Mouse (Mus musculus) hindbrain, embryonic 12.5 days (tissue): ENCODE data around the gene BC034090. TPM values are rescaled to one million over a fixed set of nuclear protein-coding genes. Genes with fewer than 3 reads are reported as not detected.

Experiments used
- ATAC-seq: fragments of 200-750 bp; cut with Nextera tagmentation; 2 replicates; pipeline ENCODE4 v1.8.0; 2017; ENCODE audit warnings: moderate TSS enrichment; ENCODE audit not compliant: low FRiP score
- H3K27ac ChIP-seq: fragments of 300-500 bp; sonication (generic); 2 replicates; pipeline ENCODE4 v1.5.1; 2016; ENCODE audit warnings: mild to moderate bottlenecking
- H3K27me3 ChIP-seq: fragments of 300-500 bp; sonication (generic); 2 replicates; pipeline ENCODE4 v1.6.1; 2016; ENCODE audit warnings: mild to moderate bottlenecking
- H3K36me3 ChIP-seq: fragments of 300-500 bp; sonication (generic); 2 replicates; pipeline ENCODE4 v1.6.1; 2016; ENCODE audit warnings: mild to moderate bottlenecking
- H3K4me1 ChIP-seq: fragments of 300-500 bp; sonication (generic); 2 replicates; pipeline ENCODE4 v1.6.1; 2016
- H3K4me2 ChIP-seq: fragments of 300-500 bp; sonication (generic); replicated peaks from 2 replicates; pipeline ENCODE4 v1.6.1; 2016; ENCODE audit warnings: mild to moderate bottlenecking
- H3K4me3 ChIP-seq: fragments of 300-500 bp; sonication (generic); 2 replicates; pipeline ENCODE4 v1.5.1; 2016; ENCODE audit warnings: mild to moderate bottlenecking
- H3K9ac ChIP-seq: fragments of 300-500 bp; sonication (generic); 2 replicates; pipeline ENCODE4 v1.6.1; 2016; ENCODE audit warnings: mild to moderate bottlenecking, moderate library complexity
- H3K9me3 ChIP-seq: fragments of 300-500 bp; sonication (generic); replicated peaks from 2 replicates; pipeline ENCODE4 v1.6.1; 2016; ENCODE audit warnings: mild to moderate bottlenecking
- WGBS: fragments of 180-500 bp; shearing (Covaris S2); methylation state at CpG from one replicate; pipeline ENCODE4 v1.1.7; 2016; 5-methylcytosine and 5-hydroxymethylcytosine counted together
- polyA plus RNA-seq: library from polyadenylated mRNA; unstranded; fragments of >200 nt; fragmentation: Nextera tagmentation; extraction: Ambion mirVana; gene quantifications from 2 replicates; pipeline ENCODE4 v1.2.1, GENCODE M21; 2016

Gene BC034090
- polyA plus RNA-seq, 1 experiment from 2014 or later: 5.0 TPM

DNA sequence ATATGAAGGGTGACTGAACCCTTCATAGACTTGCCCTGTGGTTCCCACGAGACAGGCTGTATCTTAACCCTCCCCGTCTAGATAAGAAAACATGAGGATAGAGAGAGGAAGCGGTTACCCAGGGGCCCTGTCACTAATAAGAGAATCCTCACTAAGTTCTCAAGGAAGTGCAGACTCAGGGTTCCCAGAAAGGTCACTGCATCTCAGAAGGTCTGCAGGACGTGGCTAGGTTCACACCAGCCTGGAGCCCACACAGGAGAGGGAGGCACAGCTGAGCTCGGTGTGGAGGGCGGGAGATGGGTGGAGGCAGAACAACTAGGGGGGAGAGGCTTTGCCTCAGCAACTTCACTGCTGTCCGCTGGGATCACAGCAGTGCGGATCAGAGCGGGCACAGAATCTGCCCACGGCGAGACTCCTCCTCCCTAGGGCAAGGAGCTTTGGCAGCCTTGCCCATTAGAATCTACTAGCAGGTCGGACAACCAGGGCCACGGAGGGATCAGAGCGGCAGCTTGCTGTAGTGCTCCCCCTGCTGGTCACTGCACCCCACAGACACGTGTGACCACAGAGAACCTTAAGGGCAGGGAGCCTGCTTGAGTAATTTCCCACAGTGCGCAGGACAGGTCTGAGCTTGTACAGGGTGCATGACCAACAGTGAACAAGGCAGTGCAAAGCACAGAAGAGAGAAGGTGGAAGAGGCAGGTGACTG is 20.2 kb downstream of the BC034090 start:
- peak overlapping the region; percentile 24; the same call in 1 of the 2 replicates for H3K4me2 ChIP-seq
- H3K9ac ChIP-seq: no peak overlapping the region; the same call in 1 of the 2 replicates
- peaks cover 53% of the 10 kb centered on the region for H3K4me1 ChIP-seq
- 32% methylated on average over 16 of the region's 16 CpGs for WGBS
- ATAC-seq: peak; percentile 74
- peak overlapping the region; percentile 57; the same call in 1 of the 2 replicates for H3K27ac ChIP-seq
- peaks cover 4% of the 10 kb centered on the region; the same call in 1 of the 2 replicates for H3K27me3 ChIP-seq
- 0 out of 2 replicates have a peak, but pooled peaks cover 5% of the 10 kb centered on the region for H3K36me3 ChIP-seq
- H3K4me3 ChIP-seq: no peak overlapping the region
- no peaks in the 10 kb centered on the region for H3K9me3 ChIP-seq

DNA sequence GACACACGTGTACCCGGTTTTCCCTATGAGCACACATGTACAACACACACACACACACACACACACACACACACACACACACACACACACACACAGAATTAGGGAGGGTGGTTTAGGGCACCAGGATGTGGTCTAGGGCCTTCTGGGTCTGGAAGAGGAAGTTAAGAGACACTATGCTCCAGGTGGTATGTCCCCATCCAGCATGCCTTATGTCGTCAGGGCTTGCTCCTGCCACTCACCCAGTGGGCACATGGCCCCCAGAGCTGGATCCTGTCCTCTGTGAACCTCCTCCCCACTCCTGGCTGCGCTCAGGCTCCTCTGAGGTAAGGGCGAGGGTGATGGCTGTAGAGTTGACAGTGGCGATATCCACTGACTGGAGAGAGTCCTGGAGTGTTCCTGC is 21.2 kb downstream of the BC034090 start:
- WGBS: 83% methylated on average over 6 of the region's 6 CpGs
- ATAC-seq: no peak
- H3K4me2 ChIP-seq: no peak overlapping the region
- peaks cover 4% of the 10 kb centered on the region; the same call in 1 of the 2 replicates for H3K27me3 ChIP-seq
- peaks cover 44% of the 10 kb centered on the region for H3K4me1 ChIP-seq
- 0 out of 2 replicates have a peak, but pooled peaks cover 5% of the 10 kb centered on the region for H3K36me3 ChIP-seq
- no peak overlapping the region for H3K9ac ChIP-seq
- no peaks in the 10 kb centered on the region for H3K9me3 ChIP-seq
- H3K4me3 ChIP-seq: no peak overlapping the region
- no peak overlapping the region for H3K27ac ChIP-seq

DNA sequence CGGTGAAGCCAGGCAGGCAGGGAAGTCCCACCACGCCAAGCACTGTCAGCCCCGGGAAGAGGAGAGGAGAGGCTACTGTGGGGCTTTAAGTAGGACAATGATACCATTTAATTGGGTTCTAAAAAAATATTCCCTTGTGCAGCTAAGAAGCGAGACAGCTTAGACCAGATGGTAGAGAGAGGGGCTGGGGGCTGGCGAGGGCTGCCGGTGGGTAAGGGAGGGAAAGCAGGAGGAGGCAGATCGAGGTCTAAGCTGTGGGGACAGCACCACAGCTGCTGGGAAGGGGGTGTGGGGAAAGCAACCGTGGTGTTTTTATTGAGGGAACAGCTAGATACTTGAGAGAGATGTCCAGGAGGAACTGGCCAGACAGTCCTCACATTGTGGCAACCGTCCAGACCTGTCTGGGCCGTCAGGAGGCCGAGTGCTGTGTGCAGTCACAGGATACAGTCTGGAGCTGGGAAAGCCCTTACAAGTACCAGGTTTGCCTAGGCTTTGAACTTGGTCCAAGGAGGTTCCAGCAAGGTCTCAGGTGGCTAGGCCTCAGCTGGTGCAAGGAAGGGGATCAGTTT is 22.1 kb downstream of the BC034090 start:
- peak overlapping the region; percentile 58 for H3K27ac ChIP-seq
- no peaks in the 10 kb centered on the region for H3K9me3 ChIP-seq
- H3K36me3 ChIP-seq: 0 out of 2 replicates have a peak, but pooled peaks cover 5% of the 10 kb centered on the region
- H3K27me3 ChIP-seq: peaks cover 4% of the 10 kb centered on the region; the same call in 1 of the 2 replicates
- H3K4me2 ChIP-seq: no peak overlapping the region
- ATAC-seq: no peak
- WGBS: 53% methylated on average over 11 of the region's 11 CpGs
- no peak overlapping the region for H3K4me3 ChIP-seq
- no peak overlapping the region for H3K9ac ChIP-seq
- peaks cover 40% of the 10 kb centered on the region for H3K4me1 ChIP-seq

DNA sequence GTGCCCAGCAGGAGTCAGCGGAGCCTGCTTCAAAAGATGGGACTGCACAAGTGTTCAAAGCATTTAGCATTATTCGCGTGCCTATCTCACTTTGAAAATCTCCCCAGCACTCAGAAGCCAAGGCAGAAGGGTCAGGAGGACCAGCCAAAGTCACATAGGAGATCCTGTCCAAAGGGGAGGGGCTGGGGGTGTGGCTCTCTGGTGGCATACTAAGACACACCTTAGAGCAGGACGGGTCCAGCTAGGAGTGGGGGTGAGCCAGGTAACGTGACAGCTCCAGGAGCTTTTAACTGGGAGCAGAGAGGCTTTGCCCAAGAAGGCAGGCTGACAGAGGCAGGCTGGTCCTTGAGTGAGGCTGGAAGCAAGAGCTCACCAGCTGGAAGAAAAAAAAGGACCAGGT is 25.3 kb downstream of the BC034090 start:
- Histone ChIP-seq H3K4me2 (no peak overlapping the region), H3K4me1 (peaks cover 58% of the 10 kb centered on the region), H3K4me3 (no peak overlapping the region), H3K9ac (no peak overlapping the region), H3K27me3 (peaks cover 9% of the 10 kb centered on the region; the same call in 1 of the 2 replicates), H3K36me3 (no peaks in the 10 kb centered on the region), H3K27ac (no peak overlapping the region), H3K9me3 (no peaks in the 10 kb centered on the region)
- ATAC-seq: no peak
- WGBS: 73% methylated on average over 5 of the region's 5 CpGs

GRCm38 (mm10) chr1:155217865-155218541 is 26.2 kb downstream of the BC034090 start:
- Histone ChIP-seq H3K4me2 (no peak overlapping the region), H3K36me3 (no peaks in the 10 kb centered on the region), H3K4me3 (no peak overlapping the region), H3K27ac (no peak overlapping the region), H3K27me3 (peaks cover 9% of the 10 kb centered on the region; the same call in 1 of the 2 replicates), H3K4me1 (peaks cover 66% of the 10 kb centered on the region), H3K9me3 (no peaks in the 10 kb centered on the region), H3K9ac (no peak overlapping the region)
- 55% methylated on average over 9 of the region's 9 CpGs for WGBS
- no peak for ATAC-seq

GRCm38 (mm10) chr1:155216844-155217243 is 27.4 kb downstream of the BC034090 start:
- Histone ChIP-seq H3K27me3 (peaks cover 9% of the 10 kb centered on the region; the same call in 1 of the 2 replicates), H3K9me3 (no peaks in the 10 kb centered on the region), H3K27ac (0 out of 2 replicates have a peak overlapping the region, but pooled peaks have one; percentile 7), H3K4me3 (no peak overlapping the region), H3K36me3 (no peaks in the 10 kb centered on the region), H3K9ac (peak overlapping the region; percentile 32; the same call in 1 of the 2 replicates), H3K4me2 (no peak overlapping the region), H3K4me1 (peaks cover 70% of the 10 kb centered on the region)
- no peak for ATAC-seq
- WGBS: 56% methylated on average over 6 of the region's 6 CpGs

- no peaks in the 10 kb centered on the region for H3K36me3 ChIP-seq
- 76% methylated on average over 11 of the region's 11 CpGs for WGBS
- peaks cover 9% of the 10 kb centered on the region; the same call in 1 of the 2 replicates for H3K27me3 ChIP-seq
- no peak overlapping the region for H3K4me2 ChIP-seq
- H3K4me3 ChIP-seq: no peak overlapping the region
- ATAC-seq: no peak
- peak overlapping the region; percentile 32; the same call in 1 of the 2 replicates for H3K9ac ChIP-seq
- peaks cover 70% of the 10 kb centered on the region for H3K4me1 ChIP-seq
- H3K27ac ChIP-seq: 0 out of 2 replicates have a peak overlapping the region, but pooled peaks have one; percentile 7
- no peaks in the 10 kb centered on the region for H3K9me3 ChIP-seq
These were observed 27.9 kb downstream of the BC034090 start for GRCm38 (mm10) chr1:155216313-155216712.

DNA sequence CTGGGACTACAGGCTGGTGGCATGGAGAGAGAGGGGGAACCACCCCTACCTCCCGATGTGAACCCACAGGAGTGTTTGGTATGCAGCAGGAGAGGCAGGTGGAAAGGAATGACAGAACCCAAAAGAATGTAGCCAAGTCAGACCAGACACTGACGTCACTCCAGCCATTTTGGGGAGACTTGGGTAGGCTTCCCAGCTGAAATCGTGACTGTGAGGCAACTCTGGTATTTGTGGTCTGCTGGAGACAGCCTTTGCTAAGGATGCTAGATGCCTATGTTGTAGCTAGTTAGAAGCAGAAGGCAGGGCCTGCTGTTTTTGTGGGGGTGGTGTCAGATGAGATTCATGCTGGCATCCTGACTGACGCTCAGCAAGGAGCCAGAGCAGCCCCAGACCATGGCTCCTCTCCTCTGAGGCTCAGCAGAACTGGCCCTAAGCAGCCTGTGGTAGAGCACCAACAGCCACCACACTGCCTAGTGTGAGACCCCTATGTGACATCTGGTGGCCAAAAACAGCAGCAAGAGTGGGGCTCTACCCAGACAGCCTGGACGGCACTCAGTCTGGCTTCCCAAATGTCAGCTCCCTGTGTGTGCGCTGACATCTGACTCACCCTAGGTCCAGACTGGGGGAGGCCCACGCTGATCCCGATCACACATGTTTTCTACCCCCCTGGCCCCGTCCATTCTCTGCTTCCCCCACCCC is 29.0 kb downstream of the BC034090 start:
- peaks cover 68% of the 10 kb centered on the region for H3K4me1 ChIP-seq
- peaks cover 9% of the 10 kb centered on the region; the same call in 1 of the 2 replicates for H3K27me3 ChIP-seq
- no peaks in the 10 kb centered on the region for H3K36me3 ChIP-seq
- no peak for ATAC-seq
- no peak overlapping the region for H3K4me2 ChIP-seq
- H3K27ac ChIP-seq: no peak overlapping the region
- H3K4me3 ChIP-seq: no peak overlapping the region
- no peak overlapping the region for H3K9ac ChIP-seq
- 55% methylated on average over 9 of the region's 9 CpGs for WGBS
- no peaks in the 10 kb centered on the region for H3K9me3 ChIP-seq

DNA sequence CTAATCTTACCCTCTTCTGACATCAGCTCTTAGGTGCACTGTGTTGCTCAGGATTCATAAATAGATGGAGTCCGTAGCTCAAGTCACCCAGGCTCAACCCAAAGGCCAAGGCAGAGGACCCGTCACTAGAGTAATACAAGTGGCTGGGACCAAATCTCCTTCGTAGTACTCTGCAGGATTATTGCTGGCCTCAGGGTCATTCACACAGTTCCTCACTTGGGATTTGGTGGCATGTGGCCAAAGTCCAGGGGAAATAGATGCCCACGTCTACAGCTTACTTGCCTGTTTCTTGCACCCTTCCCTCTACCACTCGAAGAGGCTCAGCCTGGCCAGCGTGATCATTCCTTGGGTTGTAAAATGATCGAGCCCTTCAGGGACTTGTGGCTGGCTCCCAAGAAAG is 30.3 kb downstream of the BC034090 start:
- Histone ChIP-seq H3K9me3 (no peaks in the 10 kb centered on the region), H3K36me3 (no peaks in the 10 kb centered on the region), H3K4me1 (peaks cover 71% of the 10 kb centered on the region), H3K27me3 (peaks cover 9% of the 10 kb centered on the region; the same call in 1 of the 2 replicates), H3K27ac (no peak overlapping the region), H3K4me3 (no peak overlapping the region), H3K9ac (no peak overlapping the region), H3K4me2 (no peak overlapping the region)
- ATAC-seq: no peak
- 80% methylated on average over 7 of the region's 7 CpGs for WGBS

DNA sequence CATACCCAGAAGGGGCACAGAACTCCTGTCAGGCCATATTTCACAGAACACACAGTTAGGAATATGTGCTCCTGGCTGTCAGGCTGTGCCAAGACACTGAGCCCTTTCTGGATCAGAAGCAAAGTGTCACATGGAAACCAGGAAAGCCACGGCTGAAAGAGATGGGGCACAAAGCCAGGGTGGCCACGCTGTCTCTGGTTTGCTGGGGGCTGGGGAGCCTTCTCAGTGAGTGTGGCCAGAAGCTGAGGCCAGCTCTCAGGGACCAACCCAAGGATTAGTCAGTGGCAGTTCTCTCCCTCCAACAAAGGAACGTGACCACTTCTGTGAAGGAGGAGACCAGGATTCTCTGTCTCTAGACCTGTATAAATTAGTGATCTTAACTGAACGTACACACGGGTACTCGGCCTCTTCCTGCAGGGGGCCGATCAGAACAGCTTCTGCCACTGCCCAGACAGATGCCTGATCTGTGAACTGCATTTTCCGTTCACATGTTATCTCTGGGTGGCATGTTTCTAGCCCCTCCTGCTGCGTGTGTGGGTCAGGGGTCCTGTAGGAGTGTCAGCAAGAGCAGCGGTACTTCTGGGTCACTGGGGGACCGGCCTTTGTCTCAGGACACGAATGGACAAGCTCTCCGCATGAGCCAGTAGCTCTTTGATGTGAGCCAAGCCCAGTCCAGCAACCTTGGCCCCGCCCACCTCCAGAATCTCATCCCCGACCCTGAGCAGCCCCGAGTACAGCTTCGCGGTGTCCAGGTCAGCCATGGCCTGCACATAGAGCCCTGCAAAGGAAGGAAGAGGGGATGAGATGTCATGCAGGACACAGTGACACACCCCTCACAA is 31.1 kb downstream of the BC034090 start:
- peaks cover 9% of the 10 kb centered on the region; the same call in 1 of the 2 replicates for H3K27me3 ChIP-seq

GRCm38 (mm10) chr1:155212493-155212892 is 31.8 kb downstream of the BC034090 start:
- peaks cover 71% of the 10 kb centered on the region for H3K4me1 ChIP-seq

More for the DNA sequence above, 31.1 kb downstream of the BC034090 start:
- peak; percentile 35; the same call in 1 of the 2 replicates for ATAC-seq
- WGBS: 5% methylated on average over 18 of the region's 18 CpGs
- H3K9me3 ChIP-seq: no peaks in the 10 kb centered on the region
- H3K4me1 ChIP-seq: peaks cover 71% of the 10 kb centered on the region
- H3K36me3 ChIP-seq: no peaks in the 10 kb centered on the region
- H3K4me3 ChIP-seq: no peak overlapping the region
- peak overlapping the region; percentile 77 for H3K27ac ChIP-seq
- H3K9ac ChIP-seq: peak overlapping the region; percentile 41
- H3K4me2 ChIP-seq: peak overlapping the region; percentile 27

More at GRCm38 (mm10) chr1:155212493-155212892, 31.8 kb downstream of the BC034090 start:
- peak; percentile 50 for ATAC-seq
- Histone ChIP-seq H3K27me3 (peaks cover 9% of the 10 kb centered on the region; the same call in 1 of the 2 replicates), H3K4me2 (no peak overlapping the region), H3K9ac (peak overlapping the region; percentile 44), H3K27ac (peak overlapping the region; percentile 77), H3K4me3 (no peak overlapping the region), H3K9me3 (no peaks in the 10 kb centered on the region), H3K36me3 (0 out of 2 replicates have a peak, but pooled peaks cover 3% of the 10 kb centered on the region)
- 15% methylated on average over 6 of the region's 6 CpGs for WGBS
